Mouse (Mus musculus) kidney, adult 2 months (tissue): Measurements from ENCODE around the gene Ngf. TPM values are rescaled to one million over a fixed set of nuclear protein-coding genes. Genes with fewer than 3 reads are reported as not detected.

Experiments
- DNase-seq: peaks from one replicate; pipeline ENCODE4 v3.0.0; 2021
- H3K27ac ChIP-seq: fragments of 200-500 bp; 2 replicates; pipeline ENCODE4 v1.5.1; 2012; ENCODE audit warnings: low read depth, low read length, control low read depth, inconsistent platforms; ENCODE audit not compliant: insufficient read depth
- H3K27me3 ChIP-seq: fragments of 200-500 bp; replicated peaks from 2 replicates; pipeline ENCODE4 v1.6.1; 2012; ENCODE audit warnings: mild to moderate bottlenecking, moderate library complexity, low read length, inconsistent platforms; ENCODE audit not compliant: control insufficient read depth, insufficient read depth
- H3K36me3 ChIP-seq: fragments of 200-500 bp; 2 replicates; pipeline ENCODE4 v1.6.1; 2012; ENCODE audit warnings: mild to moderate bottlenecking, moderate library complexity, low read length, inconsistent platforms; ENCODE audit not compliant: control insufficient read depth, insufficient read depth
- H3K4me1 ChIP-seq: fragments of 200-500 bp; 2 replicates; pipeline ENCODE4 v1.6.1; 2011; ENCODE audit warnings: low read length; ENCODE audit not compliant: control insufficient read depth, insufficient read depth
- H3K4me3 ChIP-seq: fragments of 200-500 bp; 2 replicates; pipeline ENCODE4 v1.5.1; 2011; ENCODE audit warnings: mild to moderate bottlenecking, low read depth, low read length, control low read depth; ENCODE audit not compliant: insufficient read depth
- CTCF ChIP-seq: fragments of 200-500 bp; conservative IDR thresholded peaks from 2 replicates; pipeline ENCODE4 v1.5.1; 2011; ENCODE audit warnings: low read depth, mild to moderate bottlenecking, control low read depth, low read length, moderate library complexity, mixed read lengths; ENCODE audit not compliant: insufficient read depth, insufficient read length
- POLR2A ChIP-seq: fragments of 200-500 bp; IDR thresholded peaks from one replicate; pipeline ENCODE4 v1.6.1; 2011; ENCODE audit warnings: low read depth, low read length, control low read depth
- WGBS: fragments of 180-500 bp; shearing (Covaris S2); methylation state at CpG from one replicate; pipeline ENCODE4 v1.1.7; 2018; 5-methylcytosine and 5-hydroxymethylcytosine counted together
- polyA plus RNA-seq: library from polyadenylated mRNA; depleted of rRNA; stranded (reverse); fragments of >200 nt; gene quantifications from 2 replicates; pipeline ENCODE4 v1.2.3, GENCODE M21; 2012; rRNA removed

Gene Ngf
- 17.0 and 18.7 TPM in 2 replicates for polyA plus RNA-seq

DNA sequence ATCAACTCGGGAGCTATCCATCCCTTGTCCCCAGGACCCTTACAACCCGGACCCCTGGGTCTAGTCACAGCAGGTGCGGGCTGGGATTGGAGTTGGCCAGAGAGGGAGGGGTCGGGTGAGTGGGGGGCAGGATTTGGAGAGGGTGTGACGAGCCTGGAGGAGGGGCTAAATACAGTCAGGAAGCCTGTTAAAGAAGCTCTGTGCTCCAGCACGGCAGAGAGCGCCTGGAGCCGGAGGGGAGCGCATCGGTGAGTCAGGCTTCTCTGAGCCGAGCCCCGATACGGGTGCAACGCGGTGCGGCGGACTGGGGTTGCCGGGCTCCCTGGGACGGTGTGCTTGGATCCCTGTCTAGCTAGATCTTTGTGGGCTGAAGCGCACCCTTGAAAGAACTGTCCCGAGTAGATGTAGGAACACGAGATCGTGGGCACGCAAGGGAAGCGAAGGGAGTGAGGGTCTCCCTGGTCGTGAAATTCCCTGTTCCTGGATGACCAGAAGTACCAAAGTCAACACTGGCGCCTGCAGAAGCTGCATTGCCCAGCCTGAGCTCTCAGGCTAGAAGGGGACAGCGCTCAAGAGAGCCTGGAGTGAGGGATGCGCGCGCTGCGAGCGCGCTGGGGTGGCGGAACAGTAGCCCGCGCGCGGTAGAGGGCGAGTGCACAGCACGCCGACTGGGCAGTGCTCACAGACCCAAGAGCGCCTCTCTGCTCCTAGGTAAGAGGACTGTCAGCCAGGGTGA is at the start of gene Ngf:
Gene Ngf, plus strand, starts transcription at position 207 of the 736 bp plus-strand sequence.
- WGBS: 3% methylated on average over 43 of the region's 43 CpGs
- no peak for TF ChIP-seq POLR2A
- TF ChIP-seq CTCF: no peak
- Histone ChIP-seq H3K27me3 (no peaks in the 10 kb centered on the region), H3K4me1 (no peaks in the 10 kb centered on the region), H3K4me3 (peak within 1 kb of the TSS; percentile 59), H3K36me3 (no peaks in the 10 kb centered on the region), H3K27ac (no peak within 1 kb of the TSS)
- no peak for DNase-seq

DNA sequence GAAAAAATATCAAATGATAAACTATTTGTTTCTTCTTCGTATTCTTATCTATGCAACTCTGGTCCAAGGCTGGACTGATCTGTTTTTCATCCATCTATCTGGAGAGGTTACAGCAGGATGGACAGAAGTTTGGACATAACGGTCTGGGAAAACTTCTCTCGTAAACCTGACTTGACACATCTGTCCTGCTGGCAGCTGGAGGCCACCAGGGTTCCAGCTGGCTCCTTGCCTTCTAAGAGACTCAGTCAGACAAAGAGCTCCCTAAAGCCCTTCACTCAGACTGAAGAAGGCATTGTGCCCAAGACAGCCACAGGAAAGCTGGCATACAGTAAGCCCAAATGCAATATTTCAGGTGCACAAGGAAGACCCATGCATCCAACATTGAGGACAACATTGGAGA is 24.2 kb upstream of the Ngf start:
- H3K27me3 ChIP-seq: no peaks in the 10 kb centered on the region
- DNase-seq: peak; percentile 72
- H3K27ac ChIP-seq: no peak overlapping the region; the same call in 1 of the 2 replicates

DNA sequence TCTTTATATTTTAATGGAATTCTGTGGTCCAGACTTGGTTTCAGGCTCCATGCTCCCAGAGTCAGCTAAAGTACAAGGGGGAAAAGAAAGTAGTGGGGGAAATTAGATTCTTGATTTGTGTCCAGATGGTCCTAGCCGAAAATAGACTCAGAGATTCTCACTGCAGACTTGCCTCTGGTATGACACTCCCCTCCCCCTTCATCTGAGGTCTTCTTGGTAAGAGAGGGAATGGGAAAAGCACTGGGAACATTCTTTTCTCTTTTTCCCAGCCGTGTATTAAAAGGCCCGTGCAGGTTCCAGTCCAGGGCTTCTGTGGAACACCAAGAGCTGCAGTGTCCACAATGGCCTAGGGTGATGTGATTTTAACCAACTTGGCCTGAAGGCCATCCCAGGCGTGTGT is 23.0 kb upstream of the Ngf start:
- no peaks in the 10 kb centered on the region for H3K27me3 ChIP-seq
- peak overlapping the region; percentile 54 for H3K27ac ChIP-seq
- WGBS: 76% methylated on average over 4 of the region's 4 CpGs
- H3K4me1 ChIP-seq: no peaks in the 10 kb centered on the region
- DNase-seq: peak; percentile 28
- no peak overlapping the region for H3K4me3 ChIP-seq
- no peaks in the 10 kb centered on the region for H3K36me3 ChIP-seq
- TF ChIP-seq CTCF (no peak), POLR2A (no peak)

More for the DNA sequence above, 24.2 kb upstream of the Ngf start:
- H3K4me1 ChIP-seq: no peaks in the 10 kb centered on the region
- 76% methylated on average over 3 of the region's 3 CpGs for WGBS
- TF ChIP-seq CTCF (no peak), POLR2A (no peak)
- H3K4me3 ChIP-seq: no peak overlapping the region
- H3K36me3 ChIP-seq: no peaks in the 10 kb centered on the region

DNA sequence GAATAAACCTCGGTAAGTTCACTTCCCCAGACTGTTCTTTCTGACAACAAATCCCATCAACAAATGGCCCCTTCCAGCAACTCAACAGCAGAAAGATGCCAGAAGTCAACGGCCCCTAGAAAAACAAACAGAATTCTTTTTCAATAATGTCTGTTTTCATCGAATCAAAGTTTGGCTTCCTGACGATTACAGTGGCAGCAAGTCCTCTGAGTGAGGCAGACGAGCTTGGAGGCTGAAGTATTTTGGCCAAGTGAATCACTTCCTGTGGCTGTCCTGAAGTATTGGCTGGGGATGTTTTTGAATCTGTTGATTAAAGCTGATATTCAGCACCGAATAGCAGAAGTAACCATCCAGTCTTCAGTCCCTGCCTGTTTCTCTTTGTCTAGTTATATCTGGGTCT is 15.2 kb upstream of the Ngf start:
- Histone ChIP-seq H3K27ac (no peak overlapping the region), H3K36me3 (no peaks in the 10 kb centered on the region), H3K4me3 (no peak overlapping the region), H3K27me3 (no peaks in the 10 kb centered on the region), H3K4me1 (no peaks in the 10 kb centered on the region)
- 54% methylated on average over 6 of the region's 6 CpGs for WGBS
- TF ChIP-seq CTCF: no peak
- no peak for TF ChIP-seq POLR2A
- DNase-seq: no peak

DNA sequence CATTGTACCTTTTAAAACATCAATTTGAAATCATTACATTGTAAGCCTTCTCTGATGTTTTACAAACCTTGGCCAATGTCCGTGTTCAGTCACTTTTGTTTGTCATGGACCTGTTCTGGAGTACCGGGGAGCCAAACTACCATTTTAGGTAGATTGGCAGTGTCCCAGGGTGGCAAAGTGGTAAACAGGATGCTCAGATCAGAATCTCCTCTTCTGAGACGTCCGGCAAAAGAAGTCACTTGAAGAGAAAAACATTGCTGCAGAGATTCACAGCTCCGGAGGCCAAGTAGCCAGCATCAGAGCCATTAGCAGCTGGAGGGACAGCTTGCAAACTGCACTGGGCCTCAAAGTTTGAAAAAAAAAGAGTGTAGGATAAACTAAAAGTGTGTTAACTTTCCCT is 9.2 kb upstream of the Ngf start:
- TF ChIP-seq POLR2A (no peak), CTCF (no peak)
- no peaks in the 10 kb centered on the region for H3K4me1 ChIP-seq
- no peak overlapping the region for H3K27ac ChIP-seq
- no peaks in the 10 kb centered on the region for H3K27me3 ChIP-seq
- 49% methylated on average over 5 of the region's 5 CpGs for WGBS
- DNase-seq: peak; percentile 53
- no peak overlapping the region for H3K4me3 ChIP-seq
- H3K36me3 ChIP-seq: no peaks in the 10 kb centered on the region

DNA sequence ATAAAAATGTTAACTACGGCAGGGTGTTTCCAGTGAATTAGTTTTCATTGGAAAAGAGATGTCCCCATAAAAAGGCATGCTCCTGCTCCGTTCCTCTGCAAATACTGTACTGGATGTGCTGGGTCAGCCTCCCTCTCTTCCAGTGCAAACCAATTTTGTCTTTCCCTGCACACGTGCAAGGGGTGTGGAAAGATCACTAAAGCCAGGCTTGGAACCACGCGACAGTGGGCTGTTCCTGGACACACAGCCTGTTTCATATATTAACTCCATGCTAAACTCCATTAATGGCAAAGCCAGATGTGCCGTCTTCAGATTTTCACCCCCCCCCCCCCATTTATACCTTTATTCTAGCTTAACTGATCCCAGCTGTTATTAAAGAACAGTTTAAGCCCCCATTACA is 8.7 kb upstream of the Ngf start:
- Histone ChIP-seq H3K36me3 (no peaks in the 10 kb centered on the region), H3K4me1 (no peaks in the 10 kb centered on the region), H3K27ac (no peak overlapping the region), H3K4me3 (no peak overlapping the region), H3K27me3 (no peaks in the 10 kb centered on the region)
- 57% methylated on average over 6 of the region's 6 CpGs for WGBS
- TF ChIP-seq POLR2A (no peak), CTCF (no peak)
- no peak for DNase-seq

DNA sequence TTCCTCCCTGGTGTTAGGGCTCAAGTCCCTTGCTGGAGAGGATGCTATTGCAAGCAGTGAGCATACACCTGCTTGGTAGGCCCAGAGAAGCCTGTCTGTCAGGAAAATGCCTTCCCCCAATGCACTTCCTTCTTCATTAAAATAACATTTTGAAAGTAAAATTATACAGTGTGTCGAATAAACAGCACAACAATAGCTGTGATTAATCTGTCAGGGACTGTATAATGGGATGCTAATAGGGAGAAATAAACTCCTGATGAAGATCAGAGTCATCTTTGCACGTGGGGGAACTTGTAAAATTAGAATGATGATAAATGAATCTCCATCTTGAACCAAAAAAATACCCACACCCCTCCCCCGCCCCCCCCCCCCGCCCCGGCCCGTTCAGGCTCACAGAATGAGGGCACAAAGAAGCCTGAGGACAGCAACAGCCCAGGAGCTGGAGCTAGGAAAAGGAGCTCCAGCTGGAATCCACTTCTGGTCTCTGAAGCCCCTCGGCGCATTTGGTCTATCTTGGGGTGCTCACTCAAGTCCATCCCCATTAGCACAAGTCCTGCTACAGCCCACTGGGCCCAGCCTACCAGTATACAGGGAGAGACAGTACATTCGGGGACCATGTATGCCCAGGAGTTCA is 6.9 kb upstream of the Ngf start:
- no peak overlapping the region for H3K4me3 ChIP-seq
- H3K4me1 ChIP-seq: no peaks in the 10 kb centered on the region
- no peak for DNase-seq
- WGBS: 60% methylated on average over 9 of the region's 9 CpGs
- no peaks in the 10 kb centered on the region for H3K27me3 ChIP-seq
- no peaks in the 10 kb centered on the region for H3K36me3 ChIP-seq
- TF ChIP-seq CTCF (no peak), POLR2A (no peak)
- no peak overlapping the region for H3K27ac ChIP-seq
